17 mouse cellular contexts compared by ENCODE assay signal in genomic region chr17:15145191-15145968, GRCm38 (mm10).
"Had no signal": no experiment of that assay in that cellular context is flagged by ENCODE, and none has a peak within 500 bp of the region (broad histone marks: within the 10 kb centered on the region; RNA-seq: fewer than 3 reads in every experiment).

No protein-coding gene starts in this region.

- H3K4me1 ChIP-seq: limb, embryonic 12.5 days; midbrain, embryonic 13.5 days; neural tube, embryonic 15.5 days had no signal

- ATAC-seq: hindbrain, embryonic 16.5 days; inflammation-experienced regulatory T-cells, adult 6 months; intestine, postnatal 0 days; liver, postnatal 0 days; midbrain, embryonic 13.5 days had no signal

- H3K36me3 ChIP-seq: limb, embryonic 12.5 days; liver, embryonic 13.5 days; lung, embryonic 15.5 days; midbrain, embryonic 13.5 days; neural tube, embryonic 15.5 days had no signal

- H3K4me3 ChIP-seq: limb, embryonic 12.5 days; liver, embryonic 13.5 days; lung, embryonic 15.5 days; midbrain, embryonic 13.5 days; myocyte; neural tube, embryonic 15.5 days had no signal

- H3K27ac ChIP-seq: limb, embryonic 12.5 days; liver, embryonic 13.5 days; lung, embryonic 15.5 days; midbrain, embryonic 13.5 days; neural tube, embryonic 15.5 days had no signal

- H3K4me2 ChIP-seq: limb, embryonic 12.5 days; liver, embryonic 13.5 days; lung, embryonic 15.5 days; midbrain, embryonic 13.5 days; neural tube, embryonic 15.5 days had no signal

- DNase-seq: layer of hippocampus, postnatal 36 days; liver; liver, embryonic 13.5 days; liver, postnatal 0 days; lung, postnatal 14 days; right cerebral cortex, postnatal 4 days; spleen, adult 18-20 months; thymus, adult 18-20 months; thymus, postnatal 25 days had no signal

- H3K9me3 ChIP-seq: limb, embryonic 12.5 days; liver, embryonic 13.5 days; lung, embryonic 15.5 days; midbrain, embryonic 13.5 days; neural tube, embryonic 15.5 days had no signal

- H3K27me3 ChIP-seq: limb, embryonic 12.5 days; liver, embryonic 13.5 days; lung, embryonic 15.5 days; midbrain, embryonic 13.5 days; neural tube, embryonic 15.5 days had no signal

- H3K9ac ChIP-seq: limb, embryonic 12.5 days; liver, embryonic 13.5 days; liver, postnatal 0 days; lung, embryonic 15.5 days; midbrain, embryonic 13.5 days; neural tube, embryonic 15.5 days had no signal
